Mouse (Mus musculus) embryonic facial prominence, embryonic 15.5 days (tissue): ENCODE data around the gene Faf1. TPM values are rescaled to one million over a fixed set of nuclear protein-coding genes. Genes with fewer than 3 reads are reported as not detected.
A peak's percentile ranks its signal among the peaks of the same experiment; 100 is the strongest.

ENCODE experiments used
- ATAC-seq: fragments of 200-750 bp; cut with Nextera tagmentation; 2 replicates; pipeline ENCODE4 v1.8.0; 2017; ENCODE audit warnings: low read depth, moderate TSS enrichment; ENCODE audit not compliant: insufficient number of reproducible peaks, low FRiP score, low TSS enrichment
- H3K27ac ChIP-seq: fragments of 300-500 bp; sonication (generic); replicated peaks from 2 replicates; pipeline ENCODE4 v1.5.1; 2015; ENCODE audit warnings: mild to moderate bottlenecking, inconsistent platforms
- H3K27me3 ChIP-seq: fragments of 300-500 bp; sonication (generic); 2 replicates; pipeline ENCODE4 v1.6.1; 2015; ENCODE audit warnings: inconsistent platforms
- H3K36me3 ChIP-seq: fragments of 300-500 bp; sonication (generic); 2 replicates; pipeline ENCODE4 v1.6.1; 2015; ENCODE audit warnings: mild to moderate bottlenecking, inconsistent platforms
- H3K4me1 ChIP-seq: fragments of 300-500 bp; sonication (generic); 2 replicates; pipeline ENCODE4 v1.6.1; 2015; ENCODE audit warnings: inconsistent platforms
- H3K4me2 ChIP-seq: fragments of 300-500 bp; sonication (generic); replicated peaks from 2 replicates; pipeline ENCODE4 v1.6.1; 2015; ENCODE audit warnings: mild to moderate bottlenecking, inconsistent platforms
- H3K4me3 ChIP-seq: fragments of 300-500 bp; sonication (generic); replicated peaks from 2 replicates; pipeline ENCODE4 v1.5.1; 2015; ENCODE audit warnings: mild to moderate bottlenecking, inconsistent platforms
- H3K9ac ChIP-seq: fragments of 300-500 bp; sonication (generic); 2 replicates; pipeline ENCODE4 v1.6.1; 2015; ENCODE audit warnings: inconsistent platforms
- H3K9me3 ChIP-seq: fragments of 300-500 bp; sonication (generic); replicated peaks from 2 replicates; pipeline ENCODE4 v1.6.1; 2016; ENCODE audit warnings: inconsistent platforms
- WGBS: fragments of 180-500 bp; shearing (Covaris S2); methylation state at CpG from one replicate; pipeline ENCODE4 v1.1.7; 2015; 5-methylcytosine and 5-hydroxymethylcytosine counted together
- polyA plus RNA-seq: library from polyadenylated mRNA; unstranded; fragments of >200 nt; fragmentation: Nextera tagmentation; extraction: Ambion mirVana; gene quantifications from 2 replicates; pipeline ENCODE4 v1.2.1, GENCODE M21; 2015

Faf1 gene
- polyA plus RNA-seq, 1 experiment from 2014 or later, result 25.1 TPM

GRCm38 (mm10) chr4:109945554-109945953 is 269.2 kb downstream of the Faf1 start:
- Histone ChIP-seq H3K27me3 (no peaks in the 10 kb centered on the region), H3K9ac (no peak overlapping the region), H3K4me1 (no peaks in the 10 kb centered on the region), H3K4me2 (no peak overlapping the region), H3K4me3 (no peak overlapping the region), H3K36me3 (no peaks in the 10 kb centered on the region), H3K9me3 (no peaks in the 10 kb centered on the region), H3K27ac (no peak overlapping the region)
- 94% methylated on average over 1 of the region's 1 CpGs for WGBS
- ATAC-seq, result no peak

- 95% methylated on average over 3 of the region's 3 CpGs for WGBS
- Histone ChIP-seq H3K4me2 (no peak overlapping the region), H3K9me3 (no peaks in the 10 kb centered on the region), H3K27me3 (no peaks in the 10 kb centered on the region), H3K27ac (no peak overlapping the region), H3K36me3 (no peaks in the 10 kb centered on the region), H3K9ac (no peak overlapping the region), H3K4me1 (no peaks in the 10 kb centered on the region), H3K4me3 (no peak overlapping the region)
- no peak for ATAC-seq
Measured at GRCm38 (mm10) chr4:109949307-109949706, 272.9 kb downstream of the Faf1 start.

- Histone ChIP-seq H3K4me1 (no peaks in the 10 kb centered on the region), H3K27me3 (no peaks in the 10 kb centered on the region), H3K4me2 (no peak overlapping the region), H3K4me3 (no peak overlapping the region), H3K9me3 (no peaks in the 10 kb centered on the region), H3K27ac (no peak overlapping the region), H3K36me3 (no peaks in the 10 kb centered on the region), H3K9ac (no peak overlapping the region)
- WGBS, result 96% methylated on average over 1 of the region's 1 CpGs
- no peak for ATAC-seq
Measured at GRCm38 (mm10) chr4:109953509-109953908, 277.1 kb downstream of the Faf1 start.

DNA sequence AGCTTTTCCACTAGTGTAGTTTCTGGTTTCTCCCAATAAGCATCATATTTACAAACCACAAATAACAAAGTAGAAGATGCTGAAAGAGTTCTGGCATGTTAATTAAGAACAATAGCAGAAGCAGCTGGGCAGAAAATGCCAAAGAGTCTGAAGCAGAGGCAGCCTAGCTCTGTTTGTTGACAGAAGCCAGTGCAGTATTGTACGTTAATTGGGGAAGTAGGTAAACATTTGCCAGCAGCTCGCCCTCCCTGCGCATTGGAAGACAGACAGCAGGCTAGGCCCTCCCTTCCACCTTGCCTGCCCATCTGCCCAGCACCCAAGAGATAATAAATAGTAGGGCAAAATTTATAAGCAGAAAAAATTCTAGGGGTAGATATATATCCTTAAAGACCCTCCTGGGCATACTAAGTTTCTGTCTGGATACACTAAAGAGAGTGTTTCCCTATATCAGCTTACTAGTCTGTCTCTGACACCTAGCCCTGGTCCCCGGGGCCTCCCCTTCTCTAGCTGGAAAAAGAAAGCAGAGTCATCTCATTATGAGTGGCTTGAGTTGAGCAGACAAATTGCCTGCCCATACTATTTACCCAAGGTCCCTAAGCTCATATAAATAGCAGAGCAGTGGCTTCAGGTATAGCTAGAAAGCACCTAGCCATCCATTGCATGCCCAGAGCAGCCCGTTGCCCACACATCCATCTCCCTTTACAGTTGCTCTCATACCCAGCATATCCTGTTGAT is 284.0 kb downstream of the Faf1 start:
- Histone ChIP-seq H3K4me1 (no peaks in the 10 kb centered on the region), H3K27me3 (no peaks in the 10 kb centered on the region), H3K27ac (no peak overlapping the region), H3K9ac (no peak overlapping the region), H3K4me2 (no peak overlapping the region), H3K36me3 (0 out of 2 replicates have a peak, but pooled peaks cover 8% of the 10 kb centered on the region), H3K9me3 (no peaks in the 10 kb centered on the region), H3K4me3 (no peak overlapping the region)
- ATAC-seq, result no peak
- 59% methylated on average over 5 of the region's 5 CpGs for WGBS

DNA sequence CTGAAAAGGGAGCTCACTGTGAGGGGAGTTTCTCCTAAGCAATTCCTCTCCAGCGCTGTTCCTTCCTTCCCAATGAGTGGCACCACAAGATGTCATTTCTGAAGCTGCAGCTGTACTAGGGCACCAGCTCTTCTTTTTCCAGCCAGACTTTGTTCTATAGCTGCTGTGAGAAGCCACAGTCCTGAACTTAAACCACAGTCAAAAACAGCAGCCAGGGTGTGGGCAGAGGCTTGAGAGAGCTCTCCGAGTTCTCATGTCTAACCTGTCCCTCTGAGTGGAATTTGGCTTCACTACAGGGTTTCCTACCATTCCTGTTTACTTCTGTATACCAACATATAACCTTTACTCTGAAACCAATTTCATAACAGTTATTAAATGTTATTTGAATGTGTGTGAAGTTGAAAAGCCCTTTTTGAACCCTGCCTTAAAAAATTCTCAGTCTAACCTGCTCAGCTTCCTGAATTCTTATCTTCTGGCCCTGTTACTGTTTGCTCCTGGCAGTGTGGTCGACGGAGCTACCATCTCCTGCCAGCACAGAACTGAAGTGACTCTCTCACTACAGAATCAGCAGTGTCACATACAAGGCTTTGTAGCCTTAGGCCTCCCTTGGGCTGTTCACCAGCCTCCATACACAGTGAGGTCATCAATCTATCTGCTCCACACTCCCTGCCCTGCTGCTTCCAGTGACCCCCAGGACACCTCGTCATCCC is 287.3 kb downstream of the Faf1 start:
- Histone ChIP-seq H3K9me3 (no peaks in the 10 kb centered on the region), H3K36me3 (0 out of 2 replicates have a peak, but pooled peaks cover 8% of the 10 kb centered on the region), H3K4me2 (no peak overlapping the region), H3K4me1 (no peaks in the 10 kb centered on the region), H3K9ac (no peak overlapping the region), H3K27ac (no peak overlapping the region), H3K27me3 (no peaks in the 10 kb centered on the region), H3K4me3 (no peak overlapping the region)
- 85% methylated on average over 5 of the region's 5 CpGs for WGBS
- ATAC-seq, result no peak

DNA sequence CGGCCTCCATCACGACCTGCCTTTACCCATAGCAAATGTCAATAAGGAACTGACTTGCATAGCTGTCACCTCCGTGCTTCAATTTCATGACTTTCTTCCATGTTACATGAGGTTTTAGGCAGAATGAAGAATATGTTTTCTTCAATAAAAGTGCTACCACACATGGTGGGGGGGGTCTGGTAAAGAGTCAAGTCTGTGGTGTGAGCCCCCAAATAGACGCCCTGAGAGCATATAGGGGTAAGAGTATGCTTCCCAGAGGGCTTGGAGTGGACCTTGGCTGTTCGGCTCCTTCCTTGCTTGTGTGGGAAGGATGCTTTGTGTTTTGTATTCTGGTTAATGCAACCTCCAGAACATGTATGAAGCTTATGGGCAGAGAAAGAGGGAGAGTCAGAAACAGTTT is 293.2 kb downstream of the Faf1 start:
- Histone ChIP-seq H3K4me1 (peaks cover 2% of the 10 kb centered on the region), H3K9me3 (no peaks in the 10 kb centered on the region), H3K9ac (no peak overlapping the region), H3K36me3 (no peaks in the 10 kb centered on the region), H3K4me3 (no peak overlapping the region), H3K27me3 (peaks cover 40% of the 10 kb centered on the region), H3K4me2 (no peak overlapping the region), H3K27ac (no peak overlapping the region)
- ATAC-seq, result no peak
- 85% methylated on average over 5 of the region's 5 CpGs for WGBS

DNA sequence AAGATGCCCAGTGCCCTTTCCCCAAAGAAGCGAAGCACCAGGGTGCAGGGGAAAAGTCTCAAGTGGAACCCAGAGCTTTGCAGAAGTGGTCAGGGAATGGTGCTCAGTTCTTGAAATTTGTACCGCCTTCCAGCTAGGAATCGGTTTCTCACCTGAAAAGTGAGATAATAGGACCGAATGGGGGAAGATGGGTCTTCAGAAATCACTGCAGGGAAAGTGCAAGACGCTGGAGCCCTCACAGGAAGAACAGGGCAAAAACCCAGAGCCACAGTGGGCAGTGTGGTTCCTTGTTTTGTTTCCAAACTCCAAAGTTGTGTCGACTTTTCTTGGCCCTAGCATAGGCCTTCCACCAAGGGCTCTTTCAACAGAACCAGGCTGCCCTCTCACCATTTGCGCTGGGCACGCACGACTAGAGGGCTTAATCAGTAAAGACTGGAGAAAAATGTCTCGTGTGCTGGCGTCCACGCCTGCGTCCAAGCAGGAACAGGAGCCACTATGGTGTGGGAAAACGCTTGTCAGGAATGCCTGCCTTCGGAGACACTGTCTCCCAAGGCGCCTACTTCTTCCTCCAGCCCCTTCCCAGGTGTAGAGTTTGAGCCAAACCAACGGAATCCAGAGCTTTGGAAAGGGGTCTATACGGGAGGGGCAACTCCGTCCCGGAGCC is 297.7 kb downstream of the Faf1 start:
- H3K4me2 ChIP-seq, result no peak overlapping the region
- H3K9ac ChIP-seq, result no peak overlapping the region
- peaks cover 25% of the 10 kb centered on the region for H3K4me1 ChIP-seq
- H3K36me3 ChIP-seq, result no peaks in the 10 kb centered on the region
- peak overlapping the region; percentile 12; the same call in 1 of the 2 replicates for H3K4me3 ChIP-seq
- ATAC-seq, result no peak
- H3K27me3 ChIP-seq, result peaks cover 85% of the 10 kb centered on the region
- no peak overlapping the region for H3K27ac ChIP-seq
- H3K9me3 ChIP-seq, result 0 out of 2 replicates have a peak, but pooled peaks cover 3% of the 10 kb centered on the region
- 3% methylated on average over 20 of the region's 20 CpGs for WGBS

GRCm38 (mm10) chr4:109974655-109975380 is 298.4 kb downstream of the Faf1 start:
- no peak for ATAC-seq
- Histone ChIP-seq H3K4me3 (peak overlapping the region; percentile 12; the same call in 1 of the 2 replicates), H3K4me2 (peak overlapping the region; percentile 34), H3K9me3 (0 out of 2 replicates have a peak, but pooled peaks cover 3% of the 10 kb centered on the region), H3K4me1 (peaks cover 27% of the 10 kb centered on the region), H3K9ac (no peak overlapping the region), H3K27me3 (peaks cover 92% of the 10 kb centered on the region), H3K36me3 (no peaks in the 10 kb centered on the region), H3K27ac (no peak overlapping the region)
- WGBS, result 3% methylated on average over 33 of the region's 33 CpGs

GRCm38 (mm10) chr4:109975381-109976240 is 299.2 kb downstream of the Faf1 start:
- peaks cover 96% of the 10 kb centered on the region for H3K27me3 ChIP-seq
- H3K36me3 ChIP-seq, result no peaks in the 10 kb centered on the region
- 11% methylated on average over 25 of the region's 25 CpGs for WGBS
- no peak overlapping the region for H3K4me3 ChIP-seq
- no peak overlapping the region for H3K27ac ChIP-seq
- H3K9ac ChIP-seq, result no peak overlapping the region
- H3K9me3 ChIP-seq, result 0 out of 2 replicates have a peak, but pooled peaks cover 3% of the 10 kb centered on the region
- H3K4me1 ChIP-seq, result peaks cover 33% of the 10 kb centered on the region
- no peak for ATAC-seq
- no peak overlapping the region for H3K4me2 ChIP-seq
